Mouse (Mus musculus) CH12.LX (cell line): ENCODE measurements at regions not wholly inside any gene's neighbourhood (a gene's known extent, or its start where the extent isn't known, plus 50 kb on each side); places are given as distances from the start of the nearest gene placed in this dataset.

Experiments used
- CHD1 ChIP-seq: IDR thresholded peaks from 2 replicates; pipeline ENCODE4 v1.6.1; 2012; ENCODE audit warnings: low read depth, low read length, improper control_type of control experiment, inconsistent platforms
- CHD2 ChIP-seq: IDR thresholded peaks from 2 replicates; pipeline ENCODE4 v1.6.1; 2011; ENCODE audit warnings: low read length, improper control_type of control experiment
- CTCF ChIP-seq, 2 experiments: IDR thresholded peaks in 1 of 2; conservative IDR thresholded peaks in 1 of 2; 2 replicates each; pipeline ENCODE4 v1.5.1; 2011 to 2012; ENCODE audit warnings: low read depth in 2 of 2, low read length in 2 of 2, improper control_type of control experiment in 1 of 2, inconsistent platforms in 1 of 2, mild to moderate bottlenecking in 1 of 2, moderate library complexity in 1 of 2
- EP300 ChIP-seq: IDR thresholded peaks from 2 replicates; pipeline ENCODE4 v1.6.1; 2011; ENCODE audit warnings: low read length, improper control_type of control experiment
- GABPA ChIP-seq: IDR thresholded peaks from 2 replicates; pipeline ENCODE4 v1.6.1; 2012; ENCODE audit warnings: low read depth, low read length, improper control_type of control experiment, inconsistent platforms; ENCODE audit not compliant: insufficient replicate concordance
- POLR2A ChIP-seq: IDR thresholded peaks from 2 replicates; pipeline ENCODE4 v1.6.1; 2011; ENCODE audit warnings: low read depth, mild to moderate bottlenecking, improper control_type of control experiment, low read length
- TCF12 ChIP-seq: IDR thresholded peaks from 2 replicates; pipeline ENCODE4 v1.6.1; 2014; ENCODE audit warnings: low read depth, mild to moderate bottlenecking, inconsistent platforms, low read length, improper control_type of control experiment
- UBTF ChIP-seq: IDR thresholded peaks from 2 replicates; pipeline ENCODE4 v1.6.1; 2012; ENCODE audit warnings: low read depth, mild to moderate bottlenecking, inconsistent platforms, low read length, improper control_type of control experiment, moderate library complexity
- USF1 ChIP-seq: IDR thresholded peaks from 2 replicates; pipeline ENCODE4 v1.6.1; 2014; ENCODE audit warnings: low read depth, mild to moderate bottlenecking, inconsistent platforms, low read length, improper control_type of control experiment
- ZNF384 ChIP-seq: IDR thresholded peaks from 2 replicates; pipeline ENCODE4 v1.6.1; 2012; ENCODE audit warnings: low read depth, low read length, improper control_type of control experiment, inconsistent platforms

GRCm38 (mm10) chr17:4186802-4187201 lies 490.7 kb upstream of the Nox3 start:
- TF ChIP-seq UBTF (no peak), CTCF (conservative IDR thresholded peaks at IDR 0.05 in 1 of 2, IDR thresholded peaks at IDR 0.05 in 1 of 2; ENCODE audit: low read depth in 2 of 2, low read length in 2 of 2) (no peak), ZNF384 (no peak), USF1 (no peak), GABPA (no peak), TCF12 (no peak), CHD1 (no peak), POLR2A (no peak), CHD2 (no peak), EP300 (no peak)
